Mouse (Mus musculus) layer of hippocampus, adult 2 months (tissue): Measurements from ENCODE around the gene Zbtb34. TPM values are rescaled to one million over a fixed set of nuclear protein-coding genes. Genes with fewer than 3 reads are reported as not detected.
A peak's percentile ranks its signal among the peaks of the same experiment; 100 is the strongest.

ENCODE experiments used
- DNase-seq, 2 experiments: peaks; one replicate each; pipeline ENCODE4 v3.0.0; 2022; ENCODE audit warnings: low spot score in 2 of 2
- H3K27ac ChIP-seq: fragments of 200-600 bp; 2 replicates; pipeline ENCODE4 v1.8.1; 2022
- H3K4me3 ChIP-seq: fragments of 200-600 bp; 2 replicates; pipeline ENCODE4 v1.8.1; 2022; ENCODE audit warnings: mild to moderate bottlenecking
- CTCF ChIP-seq: fragments of 200-600 bp; conservative IDR thresholded peaks from 2 replicates; pipeline ENCODE4 v1.8.1; 2022; ENCODE audit warnings: antibody characterized with exemption, mild to moderate bottlenecking, moderate library complexity
- long read RNA-seq, 2 experiments: library from polyadenylated mRNA; stranded (forward); transcript quantifications; one replicate each; pipeline ENCODE4 v2.0.0; 2021; ENCODE audit warnings: borderline mapping rate in 2 of 2
- total RNA-seq, 2 experiments: library from RNA; stranded (reverse); gene quantifications; 2 replicates each; pipeline ENCODE4 v1.2.3; 2021

Zbtb34 gene
- total RNA-seq = 10 to 100 TPM; 13.9 to 14.8 TPM
- long read RNA-seq, experiment 1, partial matches to known transcripts = 1 of 6 reads
- long read RNA-seq, experiment 1, other reads (novel, unspliced or antisense) = 3 of 6 reads
- long read RNA-seq, experiment 2, partial matches to known transcripts = 0 of 5 reads
- long read RNA-seq, experiment 2, other reads (novel, unspliced or antisense) = 2 of 5 reads

- H3K27ac ChIP-seq = peak within 1 kb of the TSS; percentile 93
- peak; percentile 93 for TF ChIP-seq CTCF
- peak within 1 kb of the TSS; percentile 89 for H3K4me3 ChIP-seq
- DNase-seq = peak in 1 of 2 experiments; percentile 59
Measured at GRCm38 (mm10) chr2:33430771-33431699, at the start of gene Zbtb34. Gene Zbtb34, minus strand, starts transcription at chr2:33431324.

- Histone ChIP-seq H3K4me3 (no peak overlapping the region), H3K27ac (no peak overlapping the region)
- peak; percentile 31 for TF ChIP-seq CTCF
- DNase-seq = no peak
Measured at GRCm38 (mm10) chr2:33477961-33478755, 47.0 kb upstream of the Zbtb34 start.

GRCm38 (mm10) chr2:33475961-33476360, 44.8 kb upstream of the Zbtb34 start:
- DNase-seq = peak; percentile 67 to 81
- H3K27ac ChIP-seq = peak overlapping the region; percentile 14; the same call in 1 of the 2 replicates
- H3K4me3 ChIP-seq = no peak overlapping the region
- TF ChIP-seq CTCF = no peak

- Histone ChIP-seq H3K27ac (peak within 1 kb of the TSS; percentile 95), H3K4me3 (peak within 1 kb of the TSS; percentile 100)
- no peak for TF ChIP-seq CTCF
- peak; percentile 96 to 97 for DNase-seq
Measured at GRCm38 (mm10) chr2:33468466-33469097, 37.5 kb upstream of the Zbtb34 start, which contains the start of gene Zbtb43. Gene Zbtb43, minus strand, starts transcription at chr2:33468559.

GRCm38 (mm10) chr2:33467546-33468465, 36.7 kb upstream of the Zbtb34 start:
- Histone ChIP-seq H3K27ac (peak overlapping the region; percentile 95), H3K4me3 (peak overlapping the region; percentile 100)
- TF ChIP-seq CTCF = no peak
- no peak for DNase-seq

- H3K4me3 ChIP-seq = no peak overlapping the region; the same call in 1 of the 2 replicates
- DNase-seq = no peak
- no peak for TF ChIP-seq CTCF
- H3K27ac ChIP-seq = peak overlapping the region; percentile 4; the same call in 1 of the 2 replicates
Measured at GRCm38 (mm10) chr2:33465966-33466365, 34.8 kb upstream of the Zbtb34 start.

- peak overlapping the region; percentile 4; the same call in 1 of the 2 replicates for H3K27ac ChIP-seq
- TF ChIP-seq CTCF = no peak
Measured at GRCm38 (mm10) chr2:33465215-33465614, 34.1 kb upstream of the Zbtb34 start.

GRCm38 (mm10) chr2:33462066-33462465, 30.9 kb upstream of the Zbtb34 start:
- no peak for DNase-seq
- no peak overlapping the region for H3K4me3 ChIP-seq
- no peak overlapping the region for H3K27ac ChIP-seq
- no peak for TF ChIP-seq CTCF

More at GRCm38 (mm10) chr2:33465215-33465614, 34.1 kb upstream of the Zbtb34 start:
- peak overlapping the region; percentile 6; the same call in 1 of the 2 replicates for H3K4me3 ChIP-seq
- DNase-seq = peak in 1 of 2 experiments; percentile 49

- DNase-seq = no peak
- Histone ChIP-seq H3K4me3 (no peak overlapping the region), H3K27ac (no peak overlapping the region)
- TF ChIP-seq CTCF = no peak
Measured at GRCm38 (mm10) chr2:33461066-33461465, 29.9 kb upstream of the Zbtb34 start.

- Histone ChIP-seq H3K4me3 (no peak overlapping the region), H3K27ac (no peak overlapping the region)
- no peak for TF ChIP-seq CTCF
- no peak for DNase-seq
Measured at GRCm38 (mm10) chr2:33459660-33460059, 28.5 kb upstream of the Zbtb34 start.

GRCm38 (mm10) chr2:33456696-33457095, 25.6 kb upstream of the Zbtb34 start:
- no peak for TF ChIP-seq CTCF
- H3K27ac ChIP-seq = no peak overlapping the region
- H3K4me3 ChIP-seq = no peak overlapping the region
- no peak for DNase-seq
